18 mouse cellular contexts compared by ENCODE assay signal in genomic region chr17:31902630-31903198, GRCm38 (mm10). TPM values are rescaled to one million over a fixed set of nuclear protein-coding genes. Genes with fewer than 3 reads are reported as not detected.
DNase-seq lines count a peak whose midpoint lies in the region; ATAC-seq and TF ChIP-seq lines count a peak whose summit lies in the region.
"Had no signal": no experiment of that assay in that cellular context is flagged by ENCODE, and none has a peak within 500 bp of the region (broad histone marks: within the 10 kb centered on the region; RNA-seq: fewer than 3 reads in every experiment).

No protein-coding gene starts in this region.

- WGBS in forebrain, embryonic 11.5 days = 82% methylated on average over 3 of the region's 3 CpGs
- WGBS in forebrain, embryonic 10.5 days = 88% methylated on average over 3 of the region's 3 CpGs
- 66% methylated on average over 3 of the region's 3 CpGs for WGBS in kidney, adult 2 months
- 84% methylated on average over 3 of the region's 3 CpGs for WGBS in kidney, embryonic 15.5 days
- WGBS in embryonic facial prominence, embryonic 10.5 days = 84% methylated on average over 3 of the region's 3 CpGs

- no peaks in the 10 kb centered on the region for H3K9me3 ChIP-seq in forebrain, embryonic 11.5 days (ENCODE audit: control insufficient read depth, low read length)
- H3K9me3 ChIP-seq in forebrain, embryonic 10.5 days = no peaks in the 10 kb centered on the region
- H3K9me3 ChIP-seq in kidney, embryonic 15.5 days (replicated peaks) = no peaks in the 10 kb centered on the region
- H3K9me3 ChIP-seq in embryonic facial prominence, embryonic 10.5 days = no peaks in the 10 kb centered on the region
- H3K9me3 ChIP-seq: hindbrain, embryonic 13.5 days; intestine, embryonic 15.5 days; limb, embryonic 12.5 days; midbrain, embryonic 10.5 days; neural tube, embryonic 13.5 days; stomach, embryonic 15.5 days had no signal

- H3K27me3 ChIP-seq in forebrain, embryonic 11.5 days (ENCODE audit: control insufficient read depth, insufficient read depth, low read length) = no peaks in the 10 kb centered on the region
- H3K27me3 ChIP-seq in forebrain, embryonic 10.5 days (ENCODE audit: poor library complexity, severe bottlenecking) = no peaks in the 10 kb centered on the region
- no peaks in the 10 kb centered on the region for H3K27me3 ChIP-seq in kidney, adult 2 months (replicated peaks; ENCODE audit: control insufficient read depth, insufficient read depth, low read length)
- H3K27me3 ChIP-seq in kidney, embryonic 15.5 days = no peaks in the 10 kb centered on the region
- H3K27me3 ChIP-seq in embryonic facial prominence, embryonic 10.5 days (replicated peaks; ENCODE audit: low read depth, poor library complexity, severe bottlenecking) = no peaks in the 10 kb centered on the region
- H3K27me3 ChIP-seq: hindbrain, embryonic 13.5 days; intestine, embryonic 15.5 days; limb, embryonic 12.5 days; neural tube, embryonic 13.5 days; Patski; stomach, embryonic 15.5 days had no signal

- H3K4me3 ChIP-seq in forebrain, embryonic 11.5 days (ENCODE audit: low read depth, low read length) = no peak overlapping the region
- H3K4me3 ChIP-seq in forebrain, embryonic 10.5 days = no peak overlapping the region
- H3K4me3 ChIP-seq in kidney, adult 2 months (ENCODE audit: insufficient read depth, low read depth, low read length) = no peak overlapping the region
- H3K4me3 ChIP-seq in kidney, embryonic 15.5 days (replicated peaks) = no peak overlapping the region
- H3K4me3 ChIP-seq in embryonic facial prominence, embryonic 10.5 days = no peak overlapping the region
- H3K4me3 ChIP-seq: hindbrain, embryonic 13.5 days; intestine, embryonic 15.5 days; limb, embryonic 12.5 days; midbrain, embryonic 10.5 days; neural tube, embryonic 13.5 days; stomach, embryonic 15.5 days had no signal

- no peaks in the 10 kb centered on the region for H3K4me1 ChIP-seq in forebrain, embryonic 11.5 days (replicated peaks; ENCODE audit: control insufficient read depth, insufficient read depth, low read length)
- H3K4me1 ChIP-seq in forebrain, embryonic 10.5 days = 0 out of 2 replicates have a peak, but pooled peaks cover 3% of the 10 kb centered on the region
- H3K4me1 ChIP-seq in kidney, adult 2 months (ENCODE audit: control insufficient read depth, insufficient read depth, low read length) = peaks cover 20% of the 10 kb centered on the region; the same call in 1 of the 2 replicates
- H3K4me1 ChIP-seq in kidney, embryonic 15.5 days = peaks cover 18% of the 10 kb centered on the region; the same call in 1 of the 2 replicates
- H3K4me1 ChIP-seq in embryonic facial prominence, embryonic 10.5 days = peaks cover 11% of the 10 kb centered on the region
- H3K4me1 ChIP-seq: hindbrain, embryonic 13.5 days; limb, embryonic 12.5 days; neural tube, embryonic 13.5 days had no signal

- peak; percentile 16 for DNase-seq in forebrain, embryonic 11.5 days (ENCODE audit: low spot score)
- DNase-seq in forebrain, embryonic 10.5 days (ENCODE audit: extremely low spot score, low spot score) = no peak
- no peak for DNase-seq in kidney, adult 2 months
- DNase-seq in ovary, postnatal 36 days (ENCODE audit: low spot score) = peak; percentile 5
- DNase-seq in ovary, postnatal 10 days (ENCODE audit: low spot score) = no peak
- DNase-seq in c-Kit-negative CD71-positive TER-119-positive erythroid progenitor cells, embryonic 14.5 days (ENCODE audit: low read depth, low spot score) = peak; percentile 57
- no peak for DNase-seq in embryonic facial prominence, embryonic 10.5 days (ENCODE audit: low spot score)
- DNase-seq: cerebellum, adult 9-10 months had no signal

- no peak overlapping the region for H3K27ac ChIP-seq in forebrain, embryonic 11.5 days (ENCODE audit: low read depth, low read length)
- H3K27ac ChIP-seq in forebrain, embryonic 10.5 days = no peak overlapping the region
- peak overlapping the region; percentile 87 for H3K27ac ChIP-seq in kidney, adult 2 months (ENCODE audit: insufficient read depth, low read depth, low read length)
- no peak overlapping the region for H3K27ac ChIP-seq in kidney, embryonic 15.5 days
- H3K27ac ChIP-seq in embryonic facial prominence, embryonic 10.5 days (replicated peaks) = no peak overlapping the region
- H3K27ac ChIP-seq: hindbrain, embryonic 13.5 days; intestine, embryonic 15.5 days; limb, embryonic 12.5 days; midbrain, embryonic 10.5 days; neural tube, embryonic 13.5 days; stomach, embryonic 15.5 days had no signal

- no peak overlapping the region for H3K4me2 ChIP-seq in forebrain, embryonic 11.5 days (ENCODE audit: low read depth, low read length, severe bottlenecking)
- H3K4me2 ChIP-seq in kidney, embryonic 15.5 days = no peak overlapping the region
- H3K4me2 ChIP-seq: hindbrain, embryonic 13.5 days; intestine, embryonic 15.5 days; limb, embryonic 12.5 days; lung, embryonic 14.5 days; neural tube, embryonic 13.5 days; stomach, embryonic 15.5 days had no signal

- no peak for TF ChIP-seq POLR2A in kidney, adult 2 months (IDR thresholded peaks at IDR 0.05; ENCODE audit: low read depth, low read length)

- H3K36me3 ChIP-seq in forebrain, embryonic 11.5 days (ENCODE audit: control insufficient read depth, insufficient read depth, low read length) = no peaks in the 10 kb centered on the region
- H3K36me3 ChIP-seq in forebrain, embryonic 10.5 days (replicated peaks) = no peaks in the 10 kb centered on the region
- no peaks in the 10 kb centered on the region for H3K36me3 ChIP-seq in kidney, adult 2 months (ENCODE audit: control insufficient read depth, insufficient read depth, low read length)
- no peaks in the 10 kb centered on the region for H3K36me3 ChIP-seq in kidney, embryonic 15.5 days
- H3K36me3 ChIP-seq in embryonic facial prominence, embryonic 10.5 days (replicated peaks) = no peaks in the 10 kb centered on the region
- H3K36me3 ChIP-seq: hindbrain, embryonic 13.5 days; intestine, embryonic 15.5 days; limb, embryonic 12.5 days; midbrain, embryonic 10.5 days; neural tube, embryonic 13.5 days; stomach, embryonic 15.5 days had no signal

- no peak for ATAC-seq in forebrain, embryonic 11.5 days (replicated peaks; ENCODE audit: low FRiP score)
- ATAC-seq in kidney, embryonic 15.5 days (replicated peaks; ENCODE audit: low FRiP score) = no peak
- ATAC-seq: forebrain, embryonic 16.5 days; Patski had no signal

- H3K9ac ChIP-seq in forebrain, embryonic 11.5 days (ENCODE audit: low read length) = no peak overlapping the region
- H3K9ac ChIP-seq in kidney, embryonic 15.5 days = no peak overlapping the region
- H3K9ac ChIP-seq: hindbrain, embryonic 13.5 days; intestine, embryonic 15.5 days; limb, embryonic 12.5 days; lung, embryonic 14.5 days; neural tube, embryonic 13.5 days; stomach, embryonic 15.5 days had no signal

- no peak for TF ChIP-seq CTCF in kidney, adult 2 months (conservative IDR thresholded peaks at IDR 0.05; ENCODE audit: insufficient read depth, insufficient read length, low read depth, low read length)

RNA-seq across cellular contexts. Expression of gene Sik1, which starts 47.1 kb away (rescaled TPM):
- 15.6 and 16.7 TPM in 2 replicates for polyA plus RNA-seq in forebrain, embryonic 11.5 days (2014; fragmentation: Nextera tagmentation; extraction: Ambion mirVana)
- 10.0 and 11.4 TPM in 2 replicates for polyA plus RNA-seq in forebrain, embryonic 10.5 days (2016; fragmentation: Nextera tagmentation; extraction: Ambion mirVana)
- polyA plus RNA-seq in kidney, adult 2 months (2012; rRNA removed) = 35.5 and 57.6 TPM in 2 replicates
- polyA plus RNA-seq in kidney, embryonic 15.5 days (2015; fragmentation: Nextera tagmentation; extraction: Ambion mirVana) = 17.5 and 18.5 TPM in 2 replicates
- 12.7 and 15.5 TPM in 2 replicates for polyA plus RNA-seq in embryonic facial prominence, embryonic 10.5 days (2016; fragmentation: Nextera tagmentation; extraction: Ambion mirVana)

Comparison
In these comparisons a context has a peak if more than half of its experiments do, and no peak if none do; other contexts are left out.
1. DNase-seq: peak in forebrain, embryonic 11.5 days (single experiment), ovary, postnatal 36 days (single experiment) and c-Kit-negative CD71-positive TER-119-positive erythroid progenitor cells, embryonic 14.5 days (single experiment); none in forebrain, embryonic 10.5 days (single experiment), kidney, adult 2 months (single experiment), ovary, postnatal 10 days (single experiment) and embryonic facial prominence, embryonic 10.5 days (single experiment).